19 mouse cellular contexts compared by ENCODE assay signal in genomic region chr3:34287836-34288235, GRCm38 (mm10).
A peak's percentile ranks its signal among the peaks of the same experiment; 100 is the strongest.
DNase-seq lines count a peak whose midpoint lies in the region; ATAC-seq and TF ChIP-seq lines count a peak whose summit lies in the region.
"Had no signal": no experiment of that assay in that cellular context is flagged by ENCODE, and none has a peak within 500 bp of the region (broad histone marks: within the 10 kb centered on the region; RNA-seq: fewer than 3 reads in every experiment).

No protein-coding gene starts in this region.

- no peak for ATAC-seq in intestine, postnatal 0 days
- no peak for ATAC-seq in intestine, embryonic 15.5 days
- peak; percentile 54; the same call in 1 of the 2 replicates for ATAC-seq in neural tube, embryonic 14.5 days (ENCODE audit: low read depth)

- 0 out of 2 replicates have a peak, but pooled peaks have one; percentile 7 for TF ChIP-seq CTCF in intestine, postnatal 0 days (IDR thresholded peaks at IDR 0.05; ENCODE audit: low read depth)

- H3K4me3 ChIP-seq in intestine, postnatal 0 days (ENCODE audit: low read depth, low read length): no peak overlapping the region
- no peak overlapping the region for H3K4me3 ChIP-seq in intestine, embryonic 15.5 days (replicated peaks)
- no peak overlapping the region for H3K4me3 ChIP-seq in neural tube, embryonic 14.5 days (ENCODE audit: low read depth, low read length)
- H3K4me3 ChIP-seq: embryonic facial prominence, embryonic 15.5 days; heart, adult 2 months; heart, embryonic 15.5 days had no signal

- peak; percentile 10 to 23 for DNase-seq in cerebellum, postnatal 10 days
- DNase-seq in cerebellum, adult 8-10 months: no peak
- no peak for DNase-seq in neural tube, embryonic 10.5 days (ENCODE audit: extremely low spot score, low spot score)
- DNase-seq in spleen, postnatal 14 days (ENCODE audit: low spot score in 2 of 2): no peak
- no peak for DNase-seq in embryo, embryonic 10.5 days (ENCODE audit: low spot score)
- DNase-seq: adrenal gland, postnatal 10 days; cerebellum, adult 2 months; embryo, embryonic 11 days; heart, adult 2 months; kidney, adult 2 months; kidney, postnatal 36 days; lung, adult 18-20 months; right cerebral cortex, adult 18-20 months had no signal

- no peak overlapping the region for H3K27ac ChIP-seq in intestine, postnatal 0 days (ENCODE audit: low read depth, low read length)
- H3K27ac ChIP-seq in intestine, embryonic 15.5 days: no peak overlapping the region
- H3K27ac ChIP-seq in neural tube, embryonic 14.5 days (ENCODE audit: low read depth, low read length): no peak overlapping the region
- H3K27ac ChIP-seq: embryonic facial prominence, embryonic 15.5 days; heart, adult 2 months; heart, embryonic 15.5 days had no signal

- no peak overlapping the region for H3K4me2 ChIP-seq in intestine, postnatal 0 days (replicated peaks; ENCODE audit: low read depth)
- H3K4me2 ChIP-seq in intestine, embryonic 15.5 days (replicated peaks): no peak overlapping the region
- H3K4me2 ChIP-seq in neural tube, embryonic 14.5 days (ENCODE audit: low read depth, low read length): no peak overlapping the region
- H3K4me2 ChIP-seq: embryonic facial prominence, embryonic 15.5 days; heart, embryonic 15.5 days had no signal

- H3K27me3 ChIP-seq in intestine, postnatal 0 days (replicated peaks; ENCODE audit: control insufficient read depth, insufficient read depth, low read length): no peaks in the 10 kb centered on the region
- no peaks in the 10 kb centered on the region for H3K27me3 ChIP-seq in intestine, embryonic 15.5 days (replicated peaks)
- no peaks in the 10 kb centered on the region for H3K27me3 ChIP-seq in neural tube, embryonic 14.5 days (ENCODE audit: control insufficient read depth, insufficient read depth, low read length)
- H3K27me3 ChIP-seq: CH12.LX; embryonic facial prominence, embryonic 15.5 days; heart, embryonic 15.5 days had no signal

- H3K4me1 ChIP-seq in intestine, postnatal 0 days (replicated peaks; ENCODE audit: control insufficient read depth, insufficient read depth, low read length): no peaks in the 10 kb centered on the region
- H3K4me1 ChIP-seq in intestine, embryonic 15.5 days (replicated peaks): no peaks in the 10 kb centered on the region
- no peaks in the 10 kb centered on the region for H3K4me1 ChIP-seq in neural tube, embryonic 14.5 days (ENCODE audit: control insufficient read depth, insufficient read depth, low read length)
- H3K4me1 ChIP-seq: embryonic facial prominence, embryonic 15.5 days; heart, embryonic 15.5 days had no signal

- H3K9ac ChIP-seq in intestine, postnatal 0 days (ENCODE audit: low read depth, low read length): no peak overlapping the region
- H3K9ac ChIP-seq in intestine, embryonic 15.5 days: no peak overlapping the region
- H3K9ac ChIP-seq in neural tube, embryonic 14.5 days (replicated peaks; ENCODE audit: low read depth, low read length): no peak overlapping the region
- H3K9ac ChIP-seq: embryonic facial prominence, embryonic 15.5 days; heart, embryonic 15.5 days had no signal

- WGBS in intestine, postnatal 0 days: 66% methylated on average over 5 of the region's 5 CpGs
- 46% methylated on average over 5 of the region's 5 CpGs for WGBS in intestine, embryonic 15.5 days
- 17% methylated on average over 5 of the region's 5 CpGs for WGBS in neural tube, embryonic 14.5 days

- no peaks in the 10 kb centered on the region for H3K9me3 ChIP-seq in intestine, postnatal 0 days (ENCODE audit: control insufficient read depth)
- H3K9me3 ChIP-seq in intestine, embryonic 15.5 days: no peaks in the 10 kb centered on the region
- H3K9me3 ChIP-seq in neural tube, embryonic 14.5 days (ENCODE audit: control insufficient read depth, low read length): no peaks in the 10 kb centered on the region
- H3K9me3 ChIP-seq: embryonic facial prominence, embryonic 15.5 days; heart, embryonic 15.5 days had no signal

- H3K36me3 ChIP-seq in intestine, postnatal 0 days (ENCODE audit: control insufficient read depth, insufficient read depth): no peaks in the 10 kb centered on the region
- H3K36me3 ChIP-seq in intestine, embryonic 15.5 days: no peaks in the 10 kb centered on the region
- no peaks in the 10 kb centered on the region for H3K36me3 ChIP-seq in neural tube, embryonic 14.5 days (ENCODE audit: control insufficient read depth, insufficient read depth, low read length)
- H3K36me3 ChIP-seq: embryonic facial prominence, embryonic 15.5 days; heart, embryonic 15.5 days had no signal

Comparison
In these comparisons a context has a peak if more than half of its experiments do, and no peak if none do; other contexts are left out.
1. DNase-seq: peak in cerebellum, postnatal 10 days (2 of 2); none in cerebellum, adult 8-10 months (single experiment), neural tube, embryonic 10.5 days (single experiment), spleen, postnatal 14 days (0 of 2) and embryo, embryonic 10.5 days (single experiment).